Mouse (Mus musculus): ENCODE measurements around the gene Ist1.

Gene Ist1

DNA sequence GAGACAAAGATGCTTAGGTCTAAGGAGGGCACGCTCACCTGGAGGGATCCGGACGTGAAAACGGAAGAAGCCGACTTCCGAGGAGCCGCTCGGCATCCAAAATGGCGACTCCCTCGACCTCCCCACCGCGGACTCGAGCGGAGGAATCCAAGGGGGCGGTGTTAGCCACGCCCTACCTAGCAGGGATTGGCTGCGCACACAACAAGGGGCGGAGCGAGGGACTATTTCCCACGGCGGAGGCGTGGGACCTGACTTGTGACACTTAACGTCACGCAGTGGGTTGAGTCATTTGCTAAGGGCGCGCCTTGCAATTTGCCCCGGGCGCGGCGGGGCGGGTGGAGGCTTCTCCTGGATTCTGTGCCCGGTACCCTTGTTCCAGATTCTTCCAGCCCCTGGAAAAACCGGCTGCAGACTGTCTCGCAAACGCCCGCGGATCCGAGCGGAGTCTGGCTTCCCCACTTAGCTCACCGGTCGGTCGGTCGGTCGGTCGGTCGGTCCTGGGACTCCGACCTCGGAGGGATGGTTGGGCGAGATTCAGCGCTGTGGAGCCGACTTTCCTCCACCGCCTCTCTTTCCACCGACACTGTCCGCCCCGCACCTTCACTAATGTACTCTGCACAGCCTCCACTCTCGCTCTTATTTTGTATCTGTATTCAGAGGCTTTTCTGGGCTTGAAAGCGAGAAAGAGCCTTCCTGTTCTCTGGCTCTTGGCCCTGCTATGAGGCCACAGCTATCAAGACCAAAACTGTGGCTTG lies at the start of gene Ist1:
Ist1 (minus strand) TSS at position 115 of the 755 bp plus-strand sequence.
- H3K4me1 ChIP-seq (replicated peaks; ENCODE audit: low read depth, low read length): peaks cover 48% of the 10 kb centered on the region
- no peaks in the 10 kb centered on the region for H3K9me3 ChIP-seq (ENCODE audit: low read length)
- peaks cover 22% of the 10 kb centered on the region for H3K27me3 ChIP-seq (ENCODE audit: insufficient read depth, low read length)
- TF ChIP-seq POU5F1 (IDR thresholded peaks at IDR 0.05; ENCODE audit: borderline replicate concordance, low read length) (no peak), NANOG (IDR thresholded peaks at IDR 0.05; ENCODE audit: borderline replicate concordance, low read length) (no peak), CTCF (conservative IDR thresholded peaks at IDR 0.05; ENCODE audit: low read length) (no peak)
- no peaks in the 10 kb centered on the region for H3K36me3 ChIP-seq (ENCODE audit: insufficient read depth, low read length)
- peak within 1 kb of the TSS; percentile 95 for H3K4me3 ChIP-seq (replicated peaks; ENCODE audit: low read length)

DNA sequence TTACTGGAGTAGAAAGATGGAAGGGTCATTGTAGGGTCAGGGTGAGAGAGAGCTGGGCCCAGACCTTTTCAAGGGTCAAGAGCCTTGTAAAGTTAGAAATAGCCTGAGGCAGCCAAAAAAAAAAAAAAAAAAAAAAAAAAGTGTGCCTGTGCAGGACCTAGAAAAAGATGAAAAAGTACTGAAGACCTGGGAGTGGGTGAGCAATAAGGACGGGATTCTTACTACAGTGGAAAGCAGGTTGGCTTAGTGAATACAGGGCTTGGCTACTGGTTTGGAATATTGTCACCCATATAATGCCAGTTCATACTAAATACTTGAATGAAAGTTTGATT lies 45.0 kb upstream of the Ist1 start:
- Histone ChIP-seq H3K36me3 (ENCODE audit: insufficient read depth, low read length) (peaks cover 15% of the 10 kb centered on the region), H3K27me3 (ENCODE audit: insufficient read depth, low read length) (no peaks in the 10 kb centered on the region), H3K4me3 (replicated peaks; ENCODE audit: low read length) (peak overlapping the region; percentile 89), H3K9me3 (ENCODE audit: low read length) (peaks cover 14% of the 10 kb centered on the region), H3K4me1 (replicated peaks; ENCODE audit: low read depth, low read length) (peaks cover 20% of the 10 kb centered on the region)
- no peak for TF ChIP-seq NANOG (IDR thresholded peaks at IDR 0.05; ENCODE audit: borderline replicate concordance, low read length)
- TF ChIP-seq CTCF (conservative IDR thresholded peaks at IDR 0.05; ENCODE audit: low read length): no peak
- TF ChIP-seq POU5F1 (IDR thresholded peaks at IDR 0.05; ENCODE audit: borderline replicate concordance, low read length): no peak

DNA sequence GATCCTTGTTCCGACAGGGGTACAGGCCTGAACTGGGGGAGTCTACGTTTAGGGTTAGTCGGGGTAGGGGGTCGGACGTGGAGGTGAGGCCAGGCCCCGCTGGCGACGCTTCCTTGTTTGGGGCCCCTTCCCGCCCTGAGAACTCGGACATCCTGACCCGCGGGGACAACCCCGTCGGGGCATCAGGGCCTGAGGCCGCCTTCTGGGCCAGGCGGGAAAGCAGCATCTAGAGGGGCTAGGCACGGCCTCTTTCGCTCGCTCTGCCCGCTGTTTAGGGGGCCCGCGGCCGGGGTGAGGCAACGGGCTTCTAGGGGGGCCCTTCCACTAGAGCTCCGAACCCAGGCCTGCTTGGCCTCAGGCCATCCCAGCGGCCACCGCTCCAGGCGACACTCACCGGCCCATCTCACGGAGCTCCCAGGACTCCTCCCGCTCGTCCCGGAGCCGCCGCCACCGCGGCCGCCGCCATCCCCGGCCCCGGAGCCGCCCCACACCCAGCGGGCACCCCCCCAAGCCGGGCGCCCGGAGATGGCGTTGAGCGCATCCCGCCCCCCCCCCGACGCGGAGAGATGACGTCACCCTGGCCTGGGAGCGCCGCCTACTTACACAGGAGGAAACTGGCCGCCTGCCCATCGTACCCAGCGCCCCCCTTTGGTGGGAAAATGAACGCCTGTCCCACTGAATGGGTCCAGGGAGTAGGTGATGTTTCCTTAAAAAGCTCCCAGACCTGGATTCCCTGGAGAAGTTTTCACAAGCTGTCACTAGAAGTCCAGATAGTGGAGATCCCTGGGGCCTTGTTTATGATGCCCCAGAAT lies 44.4 kb upstream of the Ist1 start, which contains the start of gene Atxn1l:
Atxn1l (minus strand) TSS at position 503 of the 812 bp plus-strand sequence.
- no peak for TF ChIP-seq NANOG (IDR thresholded peaks at IDR 0.05; ENCODE audit: borderline replicate concordance, low read length)
- no peak for TF ChIP-seq POU5F1 (IDR thresholded peaks at IDR 0.05; ENCODE audit: borderline replicate concordance, low read length)
- TF ChIP-seq CTCF (conservative IDR thresholded peaks at IDR 0.05; ENCODE audit: low read length): peak; percentile 32
- Histone ChIP-seq H3K36me3 (ENCODE audit: insufficient read depth, low read length) (peaks cover 20% of the 10 kb centered on the region), H3K4me3 (replicated peaks; ENCODE audit: low read length) (peak within 1 kb of the TSS; percentile 89), H3K4me1 (replicated peaks; ENCODE audit: low read depth, low read length) (peaks cover 23% of the 10 kb centered on the region), H3K9me3 (ENCODE audit: low read length) (peaks cover 14% of the 10 kb centered on the region), H3K27me3 (ENCODE audit: insufficient read depth, low read length) (no peaks in the 10 kb centered on the region)

DNA sequence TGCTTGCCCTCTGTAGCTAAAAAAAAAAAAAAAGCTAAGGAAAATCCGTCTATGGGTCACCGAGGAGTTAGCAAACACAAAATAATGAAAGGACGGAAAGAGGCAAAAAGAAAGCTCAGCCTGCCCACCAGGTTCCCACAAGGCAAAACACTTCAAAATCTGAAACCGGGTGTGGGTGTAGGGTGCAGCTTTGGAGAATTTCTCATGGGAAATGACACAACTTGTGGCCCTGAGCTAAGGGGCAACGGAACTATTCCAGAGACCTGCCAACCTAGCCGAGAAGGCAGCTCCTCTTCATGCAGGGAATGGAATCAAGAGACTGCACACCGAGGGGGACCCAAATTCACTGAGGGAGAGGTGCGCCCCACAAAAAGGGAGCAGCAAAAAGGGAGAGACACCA lies 43.8 kb upstream of the Ist1 start:
- Histone ChIP-seq H3K27me3 (ENCODE audit: insufficient read depth, low read length) (no peaks in the 10 kb centered on the region), H3K4me1 (replicated peaks; ENCODE audit: low read depth, low read length) (peaks cover 28% of the 10 kb centered on the region), H3K36me3 (ENCODE audit: insufficient read depth, low read length) (peaks cover 20% of the 10 kb centered on the region), H3K4me3 (replicated peaks; ENCODE audit: low read length) (peak overlapping the region; percentile 89), H3K9me3 (ENCODE audit: low read length) (peaks cover 14% of the 10 kb centered on the region)
- TF ChIP-seq NANOG (IDR thresholded peaks at IDR 0.05; ENCODE audit: borderline replicate concordance, low read length) (no peak), POU5F1 (IDR thresholded peaks at IDR 0.05; ENCODE audit: borderline replicate concordance, low read length) (no peak), CTCF (conservative IDR thresholded peaks at IDR 0.05; ENCODE audit: low read length) (no peak)

GRCm38 (mm10) chr8:109734018-109734417 lies 41.0 kb upstream of the Ist1 start:
- Histone ChIP-seq H3K4me3 (replicated peaks; ENCODE audit: low read length) (no peak overlapping the region), H3K27me3 (ENCODE audit: insufficient read depth, low read length) (no peaks in the 10 kb centered on the region), H3K9me3 (ENCODE audit: low read length) (peaks cover 14% of the 10 kb centered on the region), H3K4me1 (replicated peaks; ENCODE audit: low read depth, low read length) (peaks cover 28% of the 10 kb centered on the region), H3K36me3 (ENCODE audit: insufficient read depth, low read length) (peaks cover 28% of the 10 kb centered on the region)
- TF ChIP-seq CTCF (conservative IDR thresholded peaks at IDR 0.05; ENCODE audit: low read length) (no peak), NANOG (IDR thresholded peaks at IDR 0.05; ENCODE audit: borderline replicate concordance, low read length) (no peak), POU5F1 (IDR thresholded peaks at IDR 0.05; ENCODE audit: borderline replicate concordance, low read length) (no peak)

DNA sequence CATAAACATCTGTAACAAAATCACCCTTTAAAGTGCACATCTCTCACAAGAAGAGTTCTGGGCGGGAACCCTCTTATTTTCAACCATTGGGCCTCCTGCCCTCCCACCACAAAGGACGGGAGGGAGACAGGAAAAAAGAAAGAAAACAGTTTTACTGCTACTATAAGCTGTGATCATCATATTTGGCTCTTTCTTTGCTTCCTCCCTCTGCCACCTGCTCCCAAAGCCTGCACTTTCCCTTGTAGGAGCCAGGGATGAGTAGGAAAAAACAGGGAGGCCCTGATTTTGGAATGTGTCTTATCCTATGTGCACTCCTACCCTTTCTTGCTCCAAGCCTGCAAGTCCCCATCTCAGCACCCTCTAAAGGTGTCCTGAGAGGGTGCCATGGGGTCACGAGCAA lies 38.0 kb upstream of the Ist1 start:
- H3K9me3 ChIP-seq (ENCODE audit: low read length): no peaks in the 10 kb centered on the region
- peaks cover 33% of the 10 kb centered on the region for H3K36me3 ChIP-seq (ENCODE audit: insufficient read depth, low read length)
- peaks cover 18% of the 10 kb centered on the region for H3K4me1 ChIP-seq (replicated peaks; ENCODE audit: low read depth, low read length)
- TF ChIP-seq CTCF (conservative IDR thresholded peaks at IDR 0.05; ENCODE audit: low read length) (no peak), POU5F1 (IDR thresholded peaks at IDR 0.05; ENCODE audit: borderline replicate concordance, low read length) (no peak), NANOG (IDR thresholded peaks at IDR 0.05; ENCODE audit: borderline replicate concordance, low read length) (no peak)
- no peak overlapping the region for H3K4me3 ChIP-seq (replicated peaks; ENCODE audit: low read length)
- no peaks in the 10 kb centered on the region for H3K27me3 ChIP-seq (ENCODE audit: insufficient read depth, low read length)

- Histone ChIP-seq H3K36me3 (ENCODE audit: insufficient read depth, low read length) (peaks cover 64% of the 10 kb centered on the region), H3K27me3 (ENCODE audit: insufficient read depth, low read length) (no peaks in the 10 kb centered on the region), H3K4me1 (replicated peaks; ENCODE audit: low read depth, low read length) (peaks cover 8% of the 10 kb centered on the region), H3K4me3 (replicated peaks; ENCODE audit: low read length) (no peak overlapping the region), H3K9me3 (ENCODE audit: low read length) (no peaks in the 10 kb centered on the region)
- no peak for TF ChIP-seq POU5F1 (IDR thresholded peaks at IDR 0.05; ENCODE audit: borderline replicate concordance, low read length)
- no peak for TF ChIP-seq CTCF (conservative IDR thresholded peaks at IDR 0.05; ENCODE audit: low read length)
- TF ChIP-seq NANOG (IDR thresholded peaks at IDR 0.05; ENCODE audit: borderline replicate concordance, low read length): no peak
Observed at GRCm38 (mm10) chr8:109725106-109725505, 32.0 kb upstream of the Ist1 start.

- no peaks in the 10 kb centered on the region for H3K27me3 ChIP-seq (ENCODE audit: insufficient read depth, low read length)
- H3K36me3 ChIP-seq (ENCODE audit: insufficient read depth, low read length): peaks cover 71% of the 10 kb centered on the region
- no peaks in the 10 kb centered on the region for H3K9me3 ChIP-seq (ENCODE audit: low read length)
- no peaks in the 10 kb centered on the region for H3K4me1 ChIP-seq (replicated peaks; ENCODE audit: low read depth, low read length)
- TF ChIP-seq NANOG (IDR thresholded peaks at IDR 0.05; ENCODE audit: borderline replicate concordance, low read length) (no peak), POU5F1 (IDR thresholded peaks at IDR 0.05; ENCODE audit: borderline replicate concordance, low read length) (no peak), CTCF (conservative IDR thresholded peaks at IDR 0.05; ENCODE audit: low read length) (no peak)
- H3K4me3 ChIP-seq (replicated peaks; ENCODE audit: low read length): no peak overlapping the region
Observed at GRCm38 (mm10) chr8:109714961-109715360, 21.9 kb upstream of the Ist1 start.

Measured in E14TG2a.4 (cell line).